Mouse (Mus musculus): ENCODE data around the gene Ikbkg. TPM values are rescaled to one million over a fixed set of nuclear protein-coding genes. Genes with fewer than 3 reads are reported as not detected.
A peak's percentile ranks its signal among the peaks of the same experiment; 100 is the strongest.

Gene Ikbkg
- total and polyA plus RNA-seq, 3 experiments: 11.0 to 47.6 (median 39.7) TPM

GRCm38 (mm10) chrX:74400136-74400535 lies 7.0 kb downstream of the Ikbkg start:
- no peaks in the 10 kb centered on the region for H3K79me2 ChIP-seq (replicated peaks; ENCODE audit: control insufficient read depth, insufficient read depth, low read length)
- no peak overlapping the region for H3K27ac ChIP-seq
- no peak overlapping the region for H3K9ac ChIP-seq (ENCODE audit: low read depth, low read length)
- no peaks in the 10 kb centered on the region for H3K27me3 ChIP-seq (ENCODE audit: control insufficient read depth, insufficient read depth, low read length)
- 81% methylated on average over 3 of the region's 3 CpGs for WGBS
- TF ChIP-seq EP300 (IDR thresholded peaks at IDR 0.05; ENCODE audit: insufficient read depth, low read depth, low read length) (no peak), CTCF (IDR thresholded peaks at IDR 0.05) (no peak), POLR2A (IDR thresholded peaks at IDR 0.05; ENCODE audit: insufficient read depth, low read depth, low read length) (no peak)
- DNase-seq: no peak
- H3K36me3 ChIP-seq (ENCODE audit: control insufficient read depth, insufficient read depth, low read length): no peaks in the 10 kb centered on the region
- no peaks in the 10 kb centered on the region for H3K4me1 ChIP-seq (ENCODE audit: control insufficient read depth, insufficient read depth, low read length)
- intact Hi-C loops (cut with DNase I): no loop called here
- no peak overlapping the region for H3K4me3 ChIP-seq

GRCm38 (mm10) chrX:74408340-74408739 lies 15.2 kb downstream of the Ikbkg start:
- WGBS: 49% methylated on average over 2 of the region's 2 CpGs
- Histone ChIP-seq H3K9ac (ENCODE audit: low read depth, low read length) (no peak overlapping the region), H3K4me3 (no peak overlapping the region), H3K36me3 (ENCODE audit: control insufficient read depth, insufficient read depth, low read length) (no peaks in the 10 kb centered on the region), H3K79me2 (replicated peaks; ENCODE audit: control insufficient read depth, insufficient read depth, low read length) (no peaks in the 10 kb centered on the region), H3K27ac (no peak overlapping the region), H3K27me3 (ENCODE audit: control insufficient read depth, insufficient read depth, low read length) (no peaks in the 10 kb centered on the region), H3K4me1 (ENCODE audit: control insufficient read depth, insufficient read depth, low read length) (no peaks in the 10 kb centered on the region)
- TF ChIP-seq CTCF (IDR thresholded peaks at IDR 0.05): no peak
- TF ChIP-seq EP300 (IDR thresholded peaks at IDR 0.05; ENCODE audit: insufficient read depth, low read depth, low read length): no peak
- no peak for TF ChIP-seq POLR2A (IDR thresholded peaks at IDR 0.05; ENCODE audit: insufficient read depth, low read depth, low read length)
- DNase-seq: no peak
- intact Hi-C loops (cut with DNase I): no loop called here

- Histone ChIP-seq H3K4me1 (ENCODE audit: control insufficient read depth, insufficient read depth, low read length) (no peaks in the 10 kb centered on the region), H3K9ac (ENCODE audit: low read depth, low read length) (no peak overlapping the region), H3K4me3 (no peak overlapping the region), H3K36me3 (ENCODE audit: control insufficient read depth, insufficient read depth, low read length) (no peaks in the 10 kb centered on the region), H3K27ac (no peak overlapping the region), H3K79me2 (replicated peaks; ENCODE audit: control insufficient read depth, insufficient read depth, low read length) (no peaks in the 10 kb centered on the region), H3K27me3 (ENCODE audit: control insufficient read depth, insufficient read depth, low read length) (no peaks in the 10 kb centered on the region)
- intact Hi-C loops (cut with DNase I): loop anchor here (1.0 to 10.0 kb wide), 6 partner anchors 164 to 1359 kb away; partner anchors contain the start of genes Flna, Hcfc1 and Irak1
- TF ChIP-seq EP300 (IDR thresholded peaks at IDR 0.05; ENCODE audit: insufficient read depth, low read depth, low read length) (peak; percentile 74; the same call in 1 of the 2 replicates), CTCF (IDR thresholded peaks at IDR 0.05) (peak; percentile 86), POLR2A (IDR thresholded peaks at IDR 0.05; ENCODE audit: insufficient read depth, low read depth, low read length) (no peak)
- peak; percentile 54 to 59 for DNase-seq
Observed at GRCm38 (mm10) chrX:74413377-74413776, 20.3 kb downstream of the Ikbkg start.

- Histone ChIP-seq H3K79me2 (replicated peaks; ENCODE audit: control insufficient read depth, insufficient read depth, low read length) (no peaks in the 10 kb centered on the region), H3K4me3 (no peak overlapping the region), H3K9ac (ENCODE audit: low read depth, low read length) (no peak overlapping the region), H3K36me3 (ENCODE audit: control insufficient read depth, insufficient read depth, low read length) (no peaks in the 10 kb centered on the region), H3K27ac (no peak overlapping the region; the same call in 1 of the 2 replicates), H3K27me3 (ENCODE audit: control insufficient read depth, insufficient read depth, low read length) (no peaks in the 10 kb centered on the region), H3K4me1 (ENCODE audit: control insufficient read depth, insufficient read depth, low read length) (0 out of 2 replicates have a peak, but pooled peaks cover 3% of the 10 kb centered on the region)
- intact Hi-C loops (cut with DNase I): no loop called here
- peak in 1 of 2 experiments; percentile 11 for DNase-seq
- TF ChIP-seq POLR2A (IDR thresholded peaks at IDR 0.05; ENCODE audit: insufficient read depth, low read depth, low read length): no peak
- TF ChIP-seq CTCF (IDR thresholded peaks at IDR 0.05): no peak
Observed at GRCm38 (mm10) chrX:74424443-74424842, 31.4 kb downstream of the Ikbkg start.

- no peak overlapping the region for H3K4me3 ChIP-seq
- 76% methylated on average over 4 of the region's 4 CpGs for WGBS
- DNase-seq: peak in 1 of 2 experiments; percentile 31
- no peaks in the 10 kb centered on the region for H3K36me3 ChIP-seq (ENCODE audit: control insufficient read depth, insufficient read depth, low read length)
- no peak overlapping the region; the same call in 1 of the 2 replicates for H3K27ac ChIP-seq
- TF ChIP-seq POLR2A (IDR thresholded peaks at IDR 0.05; ENCODE audit: insufficient read depth, low read depth, low read length) (no peak), EP300 (IDR thresholded peaks at IDR 0.05; ENCODE audit: insufficient read depth, low read depth, low read length) (no peak), CTCF (IDR thresholded peaks at IDR 0.05) (no peak)
- intact Hi-C loops (cut with DNase I): loop anchor here (5.0 kb wide), 2 partner anchors 33 to 178 kb away; partner anchors contain the start of genes Fam3a, Flna and Ikbkg
- 0 out of 2 replicates have a peak, but pooled peaks cover 3% of the 10 kb centered on the region for H3K4me1 ChIP-seq (ENCODE audit: control insufficient read depth, insufficient read depth, low read length)
- no peaks in the 10 kb centered on the region for H3K27me3 ChIP-seq (ENCODE audit: control insufficient read depth, insufficient read depth, low read length)
- H3K9ac ChIP-seq (ENCODE audit: low read depth, low read length): no peak overlapping the region
- H3K79me2 ChIP-seq (replicated peaks; ENCODE audit: control insufficient read depth, insufficient read depth, low read length): no peaks in the 10 kb centered on the region
Observed at GRCm38 (mm10) chrX:74425195-74425594, 32.1 kb downstream of the Ikbkg start.

- Histone ChIP-seq H3K27ac (no peak overlapping the region), H3K4me3 (no peak overlapping the region), H3K9ac (ENCODE audit: low read depth, low read length) (no peak overlapping the region), H3K27me3 (ENCODE audit: control insufficient read depth, insufficient read depth, low read length) (no peaks in the 10 kb centered on the region), H3K36me3 (ENCODE audit: control insufficient read depth, insufficient read depth, low read length) (no peaks in the 10 kb centered on the region), H3K4me1 (ENCODE audit: control insufficient read depth, insufficient read depth, low read length) (0 out of 2 replicates have a peak, but pooled peaks cover 3% of the 10 kb centered on the region), H3K79me2 (replicated peaks; ENCODE audit: control insufficient read depth, insufficient read depth, low read length) (no peaks in the 10 kb centered on the region)
- intact Hi-C loops (cut with DNase I): loop anchor here (5.0 kb wide), 2 partner anchors 34 to 179 kb away; partner anchors contain the start of genes Fam3a, Flna and Ikbkg
- TF ChIP-seq POLR2A (IDR thresholded peaks at IDR 0.05; ENCODE audit: insufficient read depth, low read depth, low read length) (no peak), CTCF (IDR thresholded peaks at IDR 0.05) (no peak), EP300 (IDR thresholded peaks at IDR 0.05; ENCODE audit: insufficient read depth, low read depth, low read length) (no peak)
- 53% methylated on average over 1 of the region's 1 CpGs for WGBS
- DNase-seq: no peak
Observed at GRCm38 (mm10) chrX:74426256-74426655, 33.2 kb downstream of the Ikbkg start.
